Mouse (Mus musculus) heart, postnatal 0 days (tissue): ENCODE data around the gene Nr1h2. TPM values are rescaled to one million over a fixed set of nuclear protein-coding genes. Genes with fewer than 3 reads are reported as not detected.

Experiments used
- ATAC-seq: fragments of 200-750 bp; cut with Nextera tagmentation; 2 replicates; pipeline ENCODE4 v1.8.0; 2017; ENCODE audit warnings: low read depth, moderate number of reproducible peaks, moderate library complexity; ENCODE audit not compliant: insufficient read depth
- DNase-seq: peaks from one replicate; pipeline ENCODE4 v3.0.0-alpha.2; 2016; ENCODE audit warnings: low spot score
- H3K27ac ChIP-seq: fragments of 300-500 bp; sonication (generic); 2 replicates; pipeline ENCODE4 v1.5.1; 2014; ENCODE audit warnings: low read depth, mild to moderate bottlenecking
- H3K27me3 ChIP-seq: fragments of 300-500 bp; sonication (generic); 2 replicates; pipeline ENCODE4 v1.6.1; 2014; ENCODE audit warnings: low read length, mixed read lengths; ENCODE audit not compliant: control insufficient read depth, insufficient read depth
- H3K36me3 ChIP-seq: fragments of 300-500 bp; sonication (generic); replicated peaks from 2 replicates; pipeline ENCODE4 v1.6.1; 2014; ENCODE audit warnings: low read length, mixed read lengths; ENCODE audit not compliant: control insufficient read depth, insufficient read depth
- H3K4me1 ChIP-seq: fragments of 300-500 bp; sonication (generic); 2 replicates; pipeline ENCODE4 v1.6.1; 2014; ENCODE audit warnings: antibody characterized with exemption; ENCODE audit not compliant: control insufficient read depth, insufficient read depth
- H3K4me2 ChIP-seq: fragments of 300-500 bp; sonication (generic); 2 replicates; pipeline ENCODE4 v1.6.1; 2014; ENCODE audit warnings: low read depth, mild to moderate bottlenecking, low read length, moderate library complexity
- H3K4me3 ChIP-seq: fragments of 300-500 bp; sonication (generic); 2 replicates; pipeline ENCODE4 v1.5.1; 2014; ENCODE audit warnings: low read depth, low read length
- H3K9ac ChIP-seq: fragments of 300-500 bp; sonication (generic); replicated peaks from 2 replicates; pipeline ENCODE4 v1.6.1; 2014; ENCODE audit warnings: low read depth, low read length, mixed read lengths
- H3K9me3 ChIP-seq: fragments of 300-500 bp; sonication (generic); replicated peaks from 2 replicates; pipeline ENCODE4 v1.6.1; 2016; ENCODE audit warnings: low read length; ENCODE audit not compliant: control insufficient read depth
- CTCF ChIP-seq: IDR thresholded peaks from 2 replicates; pipeline ENCODE4 v1.5.1; 2016; ENCODE audit warnings: antibody characterized with exemption, control low read depth, low read depth
- EP300 ChIP-seq: IDR thresholded peaks from 2 replicates; pipeline ENCODE4 v1.6.1; 2016; ENCODE audit warnings: antibody characterized with exemption, low read depth
- WGBS: fragments of 180-500 bp; shearing (Covaris S2); extraction: QIAGEN DNeasy Blood & Tissue Kit; methylation state at CpG from one replicate; pipeline ENCODE4 v1.1.7; 2014; 5-methylcytosine and 5-hydroxymethylcytosine counted together
- polyA plus RNA-seq: library from polyadenylated mRNA; unstranded; fragments of >200 nt; fragmentation: Nextera tagmentation; extraction: Ambion mirVana; gene quantifications from 2 replicates; pipeline ENCODE4 v1.2.1, GENCODE M21; 2015
- total RNA-seq: library from RNA; depleted of rRNA; stranded (reverse); fragments of >200 nt; gene quantifications from 2 replicates; pipeline ENCODE4 v1.2.3, GENCODE M21; 2014; ENCODE audit warnings: low replicate concordance

Nr1h2 gene
- total and polyA plus RNA-seq, 2 experiments from 2014 or later = 50.1 to 60.9 TPM

- no peaks in the 10 kb centered on the region for H3K9me3 ChIP-seq
- H3K4me2 ChIP-seq = no peak overlapping the region
- no peak overlapping the region for H3K9ac ChIP-seq
- peaks cover 37% of the 10 kb centered on the region for H3K27me3 ChIP-seq
- DNase-seq (no peak), ATAC-seq (no peak)
- no peak for TF ChIP-seq EP300
- TF ChIP-seq CTCF = no peak
- H3K4me3 ChIP-seq = no peak overlapping the region
- H3K36me3 ChIP-seq = no peaks in the 10 kb centered on the region
- H3K27ac ChIP-seq = no peak overlapping the region
- no peaks in the 10 kb centered on the region for H3K4me1 ChIP-seq
- 72% methylated on average over 12 of the region's 12 CpGs for WGBS
Measured at GRCm38 (mm10) chr7:44598336-44598735, 44.6 kb upstream of the Nr1h2 start.

- Histone ChIP-seq H3K4me1 (no peaks in the 10 kb centered on the region), H3K27ac (no peak overlapping the region), H3K27me3 (peaks cover 37% of the 10 kb centered on the region), H3K9me3 (no peaks in the 10 kb centered on the region), H3K4me3 (no peak overlapping the region), H3K9ac (no peak overlapping the region), H3K4me2 (no peak overlapping the region), H3K36me3 (no peaks in the 10 kb centered on the region)
- 86% methylated on average over 4 of the region's 4 CpGs for WGBS
- no peak for ATAC-seq
- TF ChIP-seq CTCF = no peak
- TF ChIP-seq EP300 = no peak
- DNase-seq = no peak
Measured at GRCm38 (mm10) chr7:44597666-44598065, 43.9 kb upstream of the Nr1h2 start.

GRCm38 (mm10) chr7:44596996-44597538 lies 43.3 kb upstream of the Nr1h2 start:
- peaks cover 37% of the 10 kb centered on the region for H3K27me3 ChIP-seq
- no peak overlapping the region for H3K4me2 ChIP-seq
- DNase-seq (no peak), ATAC-seq (no peak)
- H3K9ac ChIP-seq = no peak overlapping the region
- no peaks in the 10 kb centered on the region for H3K36me3 ChIP-seq
- no peak overlapping the region for H3K4me3 ChIP-seq
- H3K9me3 ChIP-seq = no peaks in the 10 kb centered on the region
- TF ChIP-seq CTCF (no peak), EP300 (no peak)
- no peaks in the 10 kb centered on the region for H3K4me1 ChIP-seq
- H3K27ac ChIP-seq = no peak overlapping the region
- WGBS = 43% methylated on average over 5 of the region's 5 CpGs

GRCm38 (mm10) chr7:44596051-44596450 lies 42.3 kb upstream of the Nr1h2 start:
- ATAC-seq = no peak

GRCm38 (mm10) chr7:44595131-44595561 lies 41.4 kb upstream of the Nr1h2 start:
- Histone ChIP-seq H3K9ac (no peak overlapping the region), H3K4me2 (no peak overlapping the region), H3K4me1 (peaks cover 10% of the 10 kb centered on the region; the same call in 1 of the 2 replicates), H3K9me3 (no peaks in the 10 kb centered on the region), H3K36me3 (no peaks in the 10 kb centered on the region), H3K27ac (no peak overlapping the region), H3K4me3 (no peak overlapping the region), H3K27me3 (peaks cover 42% of the 10 kb centered on the region)
- ATAC-seq (no peak), DNase-seq (no peak)
- TF ChIP-seq CTCF = no peak
- no peak for TF ChIP-seq EP300
- WGBS = 85% methylated on average over 20 of the region's 20 CpGs

More at GRCm38 (mm10) chr7:44596051-44596450, 42.3 kb upstream of the Nr1h2 start:
- Histone ChIP-seq H3K4me2 (no peak overlapping the region), H3K36me3 (no peaks in the 10 kb centered on the region), H3K9ac (no peak overlapping the region), H3K27ac (no peak overlapping the region), H3K27me3 (peaks cover 38% of the 10 kb centered on the region), H3K4me1 (peaks cover 6% of the 10 kb centered on the region; the same call in 1 of the 2 replicates), H3K4me3 (no peak overlapping the region), H3K9me3 (no peaks in the 10 kb centered on the region)
- WGBS = 76% methylated on average over 6 of the region's 6 CpGs
- no peak for DNase-seq
- no peak for TF ChIP-seq EP300
- no peak for TF ChIP-seq CTCF

GRCm38 (mm10) chr7:44594291-44594690 lies 40.5 kb upstream of the Nr1h2 start:
- H3K27me3 ChIP-seq = peaks cover 50% of the 10 kb centered on the region
- H3K4me1 ChIP-seq = peaks cover 10% of the 10 kb centered on the region
- H3K36me3 ChIP-seq = no peaks in the 10 kb centered on the region
- H3K27ac ChIP-seq = no peak overlapping the region
- H3K9ac ChIP-seq = no peak overlapping the region
- no peak overlapping the region for H3K4me3 ChIP-seq
- no peaks in the 10 kb centered on the region for H3K9me3 ChIP-seq
- 52% methylated on average over 6 of the region's 6 CpGs for WGBS
- TF ChIP-seq EP300 (no peak), CTCF (no peak)
- ATAC-seq = no peak
- no peak overlapping the region for H3K4me2 ChIP-seq
- DNase-seq = no peak
